Mouse (Mus musculus) T-helper 17 cell (primary cell): Measurements from ENCODE around the gene Rfng.

Experiments
- in situ Hi-C, 2 experiments: fragments of 300-600 bp; cut with MboI, MseI; formaldehyde crosslinking; loops; 1 replicate in 1 of 2; 2 replicates in 1 of 2; pipeline ENCODE4 v1.15.1; 2025; ENCODE audit warnings: high pct_unique_total_duplicates in 2 of 2

Gene Rfng

DNA sequence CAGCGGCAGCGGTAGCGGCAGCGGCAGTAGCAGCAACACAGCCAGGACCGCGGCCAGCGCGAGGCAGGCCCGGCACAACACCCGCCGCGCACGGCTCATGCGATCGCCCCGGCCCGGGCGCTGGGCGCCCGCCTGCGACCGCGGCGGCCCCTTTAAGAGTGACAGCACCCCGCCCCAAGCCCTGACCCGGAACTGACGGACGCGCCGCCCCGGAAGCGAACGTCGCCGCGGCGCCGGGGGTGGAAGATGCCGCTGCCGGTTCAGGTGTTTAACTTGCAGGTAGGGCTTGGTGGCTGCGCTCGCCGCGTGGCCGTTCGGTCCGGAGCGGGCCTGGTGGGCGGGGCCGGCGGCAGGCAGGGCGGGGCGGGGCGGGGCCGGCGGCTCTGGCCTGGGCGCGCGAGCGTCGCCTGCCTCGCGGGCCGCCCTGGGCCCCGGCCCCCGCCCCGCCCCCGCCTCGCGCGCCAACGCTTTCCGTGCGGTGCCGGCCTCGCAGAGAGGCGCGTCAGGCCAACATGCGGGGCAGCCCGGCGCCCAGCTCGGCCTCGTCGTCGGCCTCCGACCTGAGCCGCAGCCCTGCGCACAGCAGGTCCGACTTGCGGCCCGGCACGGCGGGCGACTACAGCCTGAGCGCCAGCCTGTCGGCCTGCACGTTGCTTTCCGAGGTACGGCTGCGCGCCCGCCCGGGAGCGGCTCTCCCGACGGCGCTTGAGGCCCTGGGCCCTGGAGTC lies at the start of gene Rfng, which contains the start of gene Gps1:
Gene Rfng (minus strand): TSS at position 144 of the 728 bp plus-strand sequence.
Gene Gps1 (plus strand): TSS at position 209 of the 728 bp plus-strand sequence.
- in situ Hi-C loops: no loop called here

DNA sequence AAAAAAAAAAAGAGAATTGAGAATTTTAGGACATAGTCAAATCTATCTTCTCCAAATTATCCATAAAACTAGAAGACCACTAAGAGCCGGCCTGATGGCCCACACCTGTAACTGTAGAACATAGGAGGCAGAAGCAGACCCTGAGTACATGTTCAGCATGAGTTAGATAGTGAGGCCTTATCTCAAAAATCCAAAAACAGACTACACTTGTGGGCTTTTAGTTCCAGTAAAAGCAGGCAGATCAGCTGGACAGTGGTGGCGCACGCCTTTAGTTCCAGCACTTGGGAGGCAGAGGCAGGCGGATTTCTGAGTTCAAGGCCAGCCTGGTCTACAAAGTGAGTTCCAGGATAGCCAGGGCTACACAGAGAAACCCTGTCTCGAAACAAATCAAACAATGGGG lies 49.0 kb upstream of the Rfng start:
- in situ Hi-C loops: loop anchor here in 1 of 2 experiments (25.0 kb wide), 1 partner anchor 1671 kb away; no protein-coding TSS in a partner anchor

DNA sequence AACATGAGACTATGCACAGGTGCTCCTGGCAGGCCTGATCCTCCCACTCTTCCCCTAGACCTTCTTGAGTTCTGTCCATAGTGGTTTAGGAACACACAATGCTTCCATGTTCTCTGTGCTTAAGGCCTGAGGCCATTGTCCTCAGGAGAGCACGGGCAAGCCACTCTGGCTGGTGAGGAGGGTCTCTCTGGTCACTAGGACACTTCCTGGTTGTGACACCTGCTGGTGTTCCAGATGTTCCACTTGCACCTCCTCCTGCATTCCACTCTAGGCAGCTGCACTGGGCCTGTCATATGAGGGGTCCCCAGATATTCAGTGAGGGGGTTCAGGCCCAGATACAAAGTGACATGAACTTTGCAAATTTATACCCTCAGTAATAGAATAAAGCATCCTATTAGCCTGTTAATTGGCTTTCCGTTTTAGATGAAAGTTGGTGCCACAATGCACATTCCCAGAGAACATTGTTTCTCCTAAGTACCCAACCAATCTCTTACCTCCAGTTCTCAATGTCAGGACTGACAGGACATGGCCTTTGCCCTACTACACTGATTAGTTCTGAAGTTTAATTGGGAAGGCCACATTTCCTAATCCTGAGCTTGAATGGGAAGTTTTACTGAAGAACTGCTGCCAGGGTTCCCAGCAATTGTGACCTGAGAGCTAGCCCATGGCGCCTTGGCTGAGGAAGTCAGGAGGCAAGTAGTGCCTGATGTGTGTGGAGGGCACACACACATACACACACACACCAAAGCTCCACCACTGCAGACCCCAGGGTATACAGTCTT lies 47.8 kb upstream of the Rfng start:
- in situ Hi-C loops: loop anchor here in 1 of 2 experiments (25.0 kb wide), 1 partner anchor 1670 kb away; no protein-coding TSS in a partner anchor

GRCm38 (mm10) chr11:120830686-120831085 lies 46.7 kb upstream of the Rfng start:
- in situ Hi-C loops: loop anchor here in 1 of 2 experiments (25.0 kb wide), 1 partner anchor 1668 kb away; no protein-coding TSS in a partner anchor

GRCm38 (mm10) chr11:120829757-120830532 lies 45.9 kb upstream of the Rfng start:
- in situ Hi-C loops: loop anchor here in 1 of 2 experiments (25.0 kb wide), 1 partner anchor 1668 kb away; no protein-coding TSS in a partner anchor

GRCm38 (mm10) chr11:120828416-120828815 lies 44.4 kb upstream of the Rfng start:
- in situ Hi-C loops: loop anchor here in 1 of 2 experiments (25.0 kb wide), 1 partner anchor 1666 kb away; no protein-coding TSS in a partner anchor

DNA sequence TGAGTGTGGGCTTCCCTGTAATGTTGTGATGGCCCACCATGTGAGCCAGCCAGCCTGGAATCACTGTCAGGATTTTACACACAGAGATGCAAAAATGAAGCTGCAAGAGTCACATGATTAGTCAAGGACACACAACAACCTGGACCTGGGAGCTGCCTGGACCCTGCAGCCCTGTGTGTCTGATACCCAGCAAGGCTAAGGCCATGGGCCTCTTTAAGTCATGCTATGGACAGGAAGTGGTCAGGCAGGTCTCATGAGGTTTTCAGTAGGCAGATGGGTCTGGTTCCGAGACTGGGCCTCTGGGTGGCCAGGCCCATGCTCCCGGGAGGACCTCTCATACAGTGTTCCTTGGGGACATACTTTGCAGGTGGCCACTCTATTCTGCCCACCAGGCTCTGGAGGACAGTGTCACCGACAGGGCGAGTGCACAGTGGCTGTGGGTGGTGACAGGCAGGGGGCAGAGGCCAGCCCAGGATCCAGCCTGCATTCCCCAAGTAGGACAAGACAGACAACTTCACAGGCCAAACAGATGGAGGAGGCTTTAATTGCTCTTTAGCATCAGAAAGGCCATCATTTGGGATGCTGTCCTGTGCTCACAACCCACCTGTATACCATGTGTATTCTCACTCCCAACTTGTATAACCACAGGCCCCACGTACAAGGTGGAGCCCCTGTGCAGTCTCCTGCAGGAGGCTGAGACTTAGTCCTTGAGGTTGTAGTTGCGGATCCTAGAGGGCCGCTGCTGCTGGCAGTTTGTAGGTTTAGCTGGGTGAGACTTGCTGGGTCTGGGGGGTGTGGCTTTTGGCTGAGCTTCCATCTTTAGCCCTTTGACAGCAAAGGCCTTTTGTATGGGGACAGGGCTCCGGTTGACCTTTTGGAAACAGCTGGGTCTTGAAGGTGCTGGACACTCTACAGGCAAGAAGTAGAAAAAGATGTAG lies 42.3 kb upstream of the Rfng start:
- in situ Hi-C loops: loop anchor here in 1 of 2 experiments (25.0 kb wide), 1 partner anchor 1664 kb away; no protein-coding TSS in a partner anchor

- in situ Hi-C loops: loop anchor here in 1 of 2 experiments (25.0 kb wide), 1 partner anchor 1663 kb away; no protein-coding TSS in a partner anchor
Observed at GRCm38 (mm10) chr11:120825289-120825863, 41.4 kb upstream of the Rfng start.

- in situ Hi-C loops: loop anchor here in 1 of 2 experiments (25.0 kb wide), 1 partner anchor 1663 kb away; no protein-coding TSS in a partner anchor
Observed at GRCm38 (mm10) chr11:120824787-120825288, 40.8 kb upstream of the Rfng start.

DNA sequence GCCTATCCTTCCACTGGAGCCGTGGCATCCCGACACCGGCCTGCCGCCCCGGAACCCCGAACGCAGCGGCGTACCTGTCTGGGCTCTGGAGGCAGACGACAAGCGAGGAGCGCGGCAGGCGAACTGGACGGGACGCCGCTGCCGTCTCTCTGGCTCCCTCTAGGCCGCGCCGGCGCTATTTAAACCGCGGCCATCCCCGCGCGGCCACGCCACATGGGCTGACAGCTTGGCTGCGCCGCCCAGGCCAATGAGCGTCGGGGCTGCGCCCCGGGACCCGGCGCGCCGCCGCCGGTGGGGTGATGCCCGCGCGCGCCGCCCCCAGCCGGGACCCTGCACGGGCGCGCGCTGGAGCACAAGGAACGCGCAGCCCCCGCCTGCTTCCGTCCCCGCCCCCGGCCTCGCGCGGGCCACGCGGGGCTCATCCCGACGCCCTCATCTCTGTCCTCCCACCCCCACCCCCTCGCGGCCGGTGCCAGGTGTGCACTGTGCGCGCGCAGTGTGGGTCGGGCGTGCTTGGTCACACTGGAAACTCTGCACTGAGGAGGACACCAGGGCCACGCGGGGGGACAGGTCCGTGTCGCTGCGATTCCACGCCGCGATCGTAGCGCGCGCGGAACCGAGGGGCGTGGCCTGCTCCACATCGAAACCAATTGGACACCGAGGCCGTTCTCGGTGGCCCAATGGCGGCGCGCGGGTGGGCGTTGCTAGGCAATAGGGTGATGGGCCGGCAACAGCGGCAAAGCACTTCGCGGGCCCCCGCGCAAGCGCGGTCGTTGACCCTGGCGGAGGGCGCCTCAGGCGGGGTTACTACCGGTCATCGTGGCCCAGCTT lies 40.2 kb upstream of the Rfng start, which contains the start of gene Fasn:
Gene Fasn (minus strand): TSS at position 592 of the 831 bp plus-strand sequence.
- in situ Hi-C loops: no loop called here

GRCm38 (mm10) chr11:120823551-120823947 lies 39.5 kb upstream of the Rfng start:
- in situ Hi-C loops: no loop called here

- in situ Hi-C loops: no loop called here
Observed at GRCm38 (mm10) chr11:120822831-120823550, 39.0 kb upstream of the Rfng start.

DNA sequence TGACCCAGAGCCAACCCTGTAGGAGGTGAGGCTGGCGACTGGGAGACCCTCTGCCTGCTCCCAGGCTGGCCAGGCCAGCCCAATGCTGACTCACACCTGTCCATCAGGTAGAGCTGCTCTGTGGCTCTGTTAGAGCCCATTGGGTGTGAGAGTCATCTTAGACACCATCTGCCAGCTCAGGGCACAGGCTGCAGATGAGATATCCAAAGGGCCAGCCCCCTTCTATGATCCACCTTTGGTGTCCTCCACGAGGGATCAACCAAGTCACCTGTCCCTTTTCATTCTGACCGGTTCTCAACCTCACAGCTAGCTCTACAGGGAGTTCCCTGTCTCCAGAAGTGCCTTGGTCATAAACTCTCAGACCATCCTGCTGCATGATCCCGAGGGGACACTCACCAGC lies 38.3 kb upstream of the Rfng start:
- in situ Hi-C loops: no loop called here

GRCm38 (mm10) chr11:120821076-120821922 lies 37.3 kb upstream of the Rfng start:
- in situ Hi-C loops: no loop called here

GRCm38 (mm10) chr11:120820546-120820945 lies 36.5 kb upstream of the Rfng start:
- in situ Hi-C loops: no loop called here

DNA sequence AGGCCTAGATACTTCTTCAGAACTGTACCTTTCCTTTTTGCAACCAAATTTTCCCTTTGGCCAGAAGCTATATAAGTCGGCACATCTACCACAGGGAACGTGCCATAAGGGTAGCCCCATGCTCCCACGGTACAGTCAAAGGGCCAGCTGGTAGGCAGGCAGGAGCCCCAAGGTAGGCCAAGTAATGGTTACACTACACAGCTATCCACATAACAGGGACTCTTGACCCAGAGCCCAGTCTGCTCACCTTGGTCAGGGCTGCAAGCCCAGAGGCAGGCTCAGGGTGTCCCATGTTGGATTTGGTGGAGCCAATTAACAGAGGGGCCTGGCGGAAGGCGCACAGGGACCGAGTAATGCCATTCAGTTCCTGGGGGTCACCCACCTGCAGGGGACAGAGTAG lies 35.5 kb upstream of the Rfng start:
- in situ Hi-C loops: no loop called here

GRCm38 (mm10) chr11:120818251-120818650 lies 34.2 kb upstream of the Rfng start:
- in situ Hi-C loops: no loop called here
